9 mouse cellular contexts compared by ENCODE assay signal in the genomic region with DNA sequence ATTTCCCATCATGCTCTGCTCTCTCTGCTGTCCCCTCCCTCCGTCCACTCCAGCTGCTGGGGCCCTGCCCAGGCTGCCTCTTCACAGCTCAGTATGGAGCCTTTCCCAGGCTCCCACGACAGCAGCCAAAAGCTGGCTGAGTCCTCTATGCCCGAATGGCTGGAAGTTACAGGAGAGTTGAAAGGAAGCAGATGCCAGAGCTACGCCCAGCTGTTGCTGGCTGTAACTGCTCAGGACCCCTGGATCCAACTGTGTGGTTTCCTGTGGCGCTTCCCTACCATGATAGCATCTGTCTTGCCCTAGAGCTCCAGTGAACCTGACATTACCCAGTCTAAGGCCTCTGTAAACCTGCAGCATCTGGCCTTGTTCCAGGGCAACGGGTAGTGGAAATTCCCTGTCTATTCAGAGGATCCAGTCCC. TPM values are rescaled to one million over a fixed set of nuclear protein-coding genes. Genes with fewer than 3 reads are reported as not detected.
A peak's percentile ranks its signal among the peaks of the same experiment; 100 is the strongest.
DNase-seq lines count a peak whose midpoint lies in the region; ATAC-seq and TF ChIP-seq lines count a peak whose summit lies in the region.
"Had no signal": no experiment of that assay in that cellular context is flagged by ENCODE, and none has a peak within 500 bp of the region (broad histone marks: within the 10 kb centered on the region; RNA-seq: fewer than 3 reads in every experiment).

No protein-coding gene starts in this region.

- no peak overlapping the region for H3K4me2 ChIP-seq in heart, postnatal 0 days (ENCODE audit: low read depth, low read length)
- H3K4me2 ChIP-seq in limb, embryonic 12.5 days, result peak overlapping the region; percentile 21; the same call in 1 of the 2 replicates

- H3K36me3 ChIP-seq in heart, postnatal 0 days (replicated peaks; ENCODE audit: control insufficient read depth, insufficient read depth, low read length), result no peaks in the 10 kb centered on the region
- no peaks in the 10 kb centered on the region for H3K36me3 ChIP-seq in limb, embryonic 12.5 days

- intact Hi-C loops in gastrocnemius, adult 2 months (cut with DNase I), result no loop called here

- no peak overlapping the region for H3K27ac ChIP-seq in gastrocnemius, adult 2 months
- 0 out of 2 replicates have a peak overlapping the region, but pooled peaks have one; percentile 30 for H3K27ac ChIP-seq in heart, postnatal 0 days (ENCODE audit: low read depth)
- H3K27ac ChIP-seq in limb, embryonic 12.5 days, result peak overlapping the region; percentile 79

- no peak for TF ChIP-seq EP300 in heart, postnatal 0 days (IDR thresholded peaks at IDR 0.05; ENCODE audit: low read depth)

- no peak for TF ChIP-seq CTCF in gastrocnemius, adult 2 months (IDR thresholded peaks at IDR 0.05)
- no peak for TF ChIP-seq CTCF in heart, postnatal 0 days (IDR thresholded peaks at IDR 0.05; ENCODE audit: low read depth)

- H3K9ac ChIP-seq in heart, postnatal 0 days (replicated peaks; ENCODE audit: low read depth, low read length), result no peak overlapping the region
- 0 out of 2 replicates have a peak overlapping the region, but pooled peaks have one; percentile 8 for H3K9ac ChIP-seq in limb, embryonic 12.5 days (replicated peaks)

- DNase-seq in gastrocnemius, adult 2 months, result peak; percentile 33
- no peak for DNase-seq in gastrocnemius, adult 8-10 months (ENCODE audit: low spot score in 2 of 2)
- peak; percentile 30 for DNase-seq in ZHBTc4 (ENCODE audit: low read depth, low spot score)
- DNase-seq in heart, postnatal 0 days (ENCODE audit: low spot score), result peak; percentile 50
- DNase-seq in yolk sac, embryonic 10.5 days (ENCODE audit: low spot score), result no peak
- DNase-seq in testis, postnatal 14 days (ENCODE audit: low spot score), result no peak
- no peak for DNase-seq in right cerebral cortex, postnatal 4 days

- 9% methylated on average over 6 of the region's 6 CpGs for WGBS in heart, postnatal 0 days
- WGBS in limb, embryonic 12.5 days, result 20% methylated on average over 6 of the region's 6 CpGs

- peak; percentile 72 for ATAC-seq in heart, postnatal 0 days (ENCODE audit: insufficient read depth, low read depth)
- 0 out of 2 replicates have a peak, but pooled peaks have one; percentile 18 for ATAC-seq in limb, embryonic 12.5 days (ENCODE audit: insufficient number of reproducible peaks, insufficient read depth, low FRiP score, low TSS enrichment, low read depth)

- H3K9me3 ChIP-seq in heart, postnatal 0 days (replicated peaks; ENCODE audit: control insufficient read depth, low read length), result peaks cover 4% of the 10 kb centered on the region; the same call in 1 of the 2 replicates
- 0 out of 2 replicates have a peak, but pooled peaks cover 4% of the 10 kb centered on the region for H3K9me3 ChIP-seq in limb, embryonic 12.5 days

- H3K27me3 ChIP-seq in heart, postnatal 0 days (ENCODE audit: control insufficient read depth, insufficient read depth, low read length), result no peaks in the 10 kb centered on the region
- H3K27me3 ChIP-seq in limb, embryonic 12.5 days, result no peaks in the 10 kb centered on the region

- 0 out of 2 replicates have a peak, but pooled peaks cover 4% of the 10 kb centered on the region for H3K4me1 ChIP-seq in heart, postnatal 0 days (ENCODE audit: control insufficient read depth, insufficient read depth)
- peaks cover 9% of the 10 kb centered on the region; the same call in 1 of the 2 replicates for H3K4me1 ChIP-seq in limb, embryonic 12.5 days (replicated peaks)

- H3K4me3 ChIP-seq in gastrocnemius, adult 2 months, result no peak overlapping the region
- no peak overlapping the region for H3K4me3 ChIP-seq in heart, postnatal 0 days (ENCODE audit: low read depth, low read length)
- H3K4me3 ChIP-seq in limb, embryonic 12.5 days (replicated peaks), result no peak overlapping the region

RNA-seq across cellular contexts. Expression of gene Ccdc60, which starts 20.6 kb away (rescaled TPM):
- total RNA-seq in gastrocnemius, adult 2 months (2021), result not detected
- not detected for total RNA-seq in gastrocnemius, adult 8-10 months (2022)
- not detected in 2 replicates for total RNA-seq in heart, postnatal 0 days (2014; rRNA removed; ENCODE audit: low replicate concordance)
- polyA plus RNA-seq in heart, postnatal 0 days (2015; fragmentation: Nextera tagmentation; extraction: Ambion mirVana), result 0.11 and 0.16 TPM in 2 replicates
- 1.4 and 1.7 TPM in 2 replicates for polyA plus RNA-seq in limb, embryonic 12.5 days (2016; fragmentation: Nextera tagmentation; extraction: Ambion mirVana)
- total RNA-seq: MEL had no signal

Comparison
In these comparisons a context has a peak if more than half of its experiments do, and no peak if none do; other contexts are left out.
1. DNase-seq: peak in gastrocnemius, adult 2 months (single experiment), ZHBTc4 (single experiment) and heart, postnatal 0 days (single experiment); none in gastrocnemius, adult 8-10 months (0 of 2), yolk sac, embryonic 10.5 days (single experiment), testis, postnatal 14 days (single experiment) and right cerebral cortex, postnatal 4 days (single experiment).